Mouse (Mus musculus) A20 (cell line): ENCODE data around the gene Psmg4.

Experiments
- DNase-seq: peaks from one replicate; pipeline ENCODE4 v3.0.0-alpha.2; 2011; ENCODE audit warnings: low read depth, low spot score

Gene Psmg4

DNA sequence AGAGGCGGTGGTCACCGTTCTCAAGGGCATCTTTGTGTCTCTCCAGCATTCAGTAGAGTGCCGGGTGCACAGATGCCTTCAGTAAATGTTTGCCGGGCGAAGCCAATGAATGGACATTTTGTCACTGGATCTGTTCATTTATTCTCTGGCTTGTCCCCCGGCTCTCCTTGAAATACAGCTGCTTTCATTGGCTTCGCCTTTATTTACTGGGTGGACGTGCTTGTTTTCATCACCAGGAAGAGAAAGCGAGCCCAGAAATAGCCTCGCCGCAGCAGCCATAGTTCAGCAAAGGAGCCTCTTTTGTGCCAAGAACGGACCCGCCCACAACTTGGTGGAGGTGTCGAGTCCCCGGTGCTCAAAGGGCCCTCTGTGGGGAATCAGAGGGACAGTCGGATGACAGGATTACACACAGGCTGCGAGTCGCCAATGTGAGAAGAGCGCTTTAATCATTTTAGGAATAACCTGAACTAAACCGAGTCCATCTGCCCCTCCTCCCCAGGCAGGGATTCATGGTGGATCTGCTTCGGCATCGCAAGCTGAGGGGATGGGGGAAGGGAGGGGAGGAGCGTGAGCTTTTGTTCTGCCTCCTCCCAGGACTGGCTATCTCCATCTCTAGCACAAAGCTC lies 13.9 kb upstream of the Psmg4 start:
- peak; percentile 61 for DNase-seq

DNA sequence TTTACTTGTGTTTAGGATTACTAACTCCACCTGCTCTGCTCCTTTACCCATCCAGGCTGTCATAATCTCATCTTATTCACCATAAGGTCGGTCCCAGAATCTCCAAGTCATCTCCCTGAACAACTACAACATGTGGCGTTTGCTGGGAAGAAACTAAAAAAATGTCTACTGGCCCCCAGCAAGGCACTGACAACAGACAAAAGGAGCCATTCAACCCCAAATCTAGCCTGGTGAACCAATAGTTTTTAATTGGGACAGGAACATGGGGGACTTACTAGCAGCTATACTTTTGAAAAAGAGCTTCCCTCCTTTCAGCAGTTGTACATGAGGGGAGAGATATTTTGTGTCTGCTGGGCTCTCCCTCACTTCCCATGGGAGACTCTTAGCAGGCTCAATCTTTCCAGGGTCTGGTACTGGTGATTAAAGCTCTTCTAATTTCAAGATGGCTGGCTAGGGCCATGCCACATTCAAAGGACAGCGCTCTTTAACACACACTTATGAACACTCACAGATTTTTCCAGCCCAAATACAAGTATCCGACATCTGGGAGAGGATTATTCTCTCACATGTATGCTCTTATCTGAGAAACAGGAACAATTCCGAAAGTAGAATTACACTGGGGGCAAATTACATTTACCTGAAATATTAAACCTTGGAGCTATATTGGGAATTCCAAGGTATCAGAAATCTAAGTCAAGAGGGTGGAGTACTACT lies 13.1 kb upstream of the Psmg4 start:
- DNase-seq = no peak

DNA sequence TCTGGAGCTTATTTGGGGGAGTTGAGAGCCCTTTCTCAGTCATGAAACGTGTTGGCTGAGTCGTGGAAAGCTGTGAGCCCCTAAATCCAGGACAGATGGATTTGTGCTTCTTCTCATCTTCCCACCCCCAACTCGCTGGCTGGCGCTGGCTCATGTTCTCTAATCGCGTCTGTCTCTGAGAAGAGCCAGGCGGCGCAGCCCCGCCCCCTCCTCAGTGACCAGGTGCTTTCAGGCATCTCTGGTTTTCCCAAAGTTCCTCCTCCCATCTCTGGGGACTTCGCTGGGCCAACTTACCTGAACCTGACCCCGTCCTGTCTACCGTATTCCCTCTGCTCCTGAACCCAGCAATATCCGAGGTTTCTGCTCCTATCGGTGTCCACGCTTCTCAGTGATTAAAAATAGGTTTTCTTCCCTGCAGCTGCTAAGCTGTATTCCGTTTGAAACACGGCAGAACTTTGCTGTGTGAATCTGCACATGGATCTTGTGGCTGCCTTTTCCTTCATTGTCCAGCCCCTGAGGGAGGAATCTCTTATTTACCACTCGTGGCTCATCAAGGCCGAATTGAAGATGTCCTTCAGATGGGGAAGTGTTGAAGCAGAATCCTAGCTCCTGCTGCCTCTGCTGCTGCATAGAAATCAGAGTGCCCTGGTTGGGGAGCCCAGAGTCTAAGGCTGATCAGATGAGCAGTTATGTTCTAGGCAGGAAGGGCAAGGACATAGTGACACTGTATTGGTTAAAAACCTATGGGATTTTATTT lies 12.3 kb upstream of the Psmg4 start:
- no peak for DNase-seq

DNA sequence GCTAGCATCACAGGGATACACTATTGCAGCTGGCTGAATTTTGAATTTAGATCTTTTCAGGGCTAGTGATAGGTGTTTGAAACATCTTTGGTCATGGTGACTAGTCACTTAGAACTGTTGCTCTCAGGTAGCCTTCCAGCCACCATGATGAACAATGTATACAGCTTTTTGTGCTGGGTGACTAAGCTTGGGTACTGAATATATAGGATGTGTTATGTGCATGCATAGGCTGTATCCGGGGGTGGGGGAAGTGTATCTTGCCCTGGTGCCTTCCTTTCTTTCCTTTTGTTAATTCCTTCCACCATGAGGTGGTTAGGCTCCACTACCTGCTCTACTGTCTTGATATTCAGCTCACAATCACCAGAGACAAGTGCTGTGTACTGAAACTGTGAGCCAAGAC lies 11.3 kb upstream of the Psmg4 start:
- no peak for DNase-seq

GRCm38 (mm10) chr13:34152695-34153094 lies 10.1 kb upstream of the Psmg4 start:
- no peak for DNase-seq

GRCm38 (mm10) chr13:34153254-34154011 lies 9.3 kb upstream of the Psmg4 start:
- no peak for DNase-seq

- DNase-seq = peak; percentile 86
Observed at GRCm38 (mm10) chr13:34154217-34154930, 8.4 kb upstream of the Psmg4 start.

- DNase-seq = peak; percentile 81
Observed at GRCm38 (mm10) chr13:34154931-34155272, 7.9 kb upstream of the Psmg4 start.

DNA sequence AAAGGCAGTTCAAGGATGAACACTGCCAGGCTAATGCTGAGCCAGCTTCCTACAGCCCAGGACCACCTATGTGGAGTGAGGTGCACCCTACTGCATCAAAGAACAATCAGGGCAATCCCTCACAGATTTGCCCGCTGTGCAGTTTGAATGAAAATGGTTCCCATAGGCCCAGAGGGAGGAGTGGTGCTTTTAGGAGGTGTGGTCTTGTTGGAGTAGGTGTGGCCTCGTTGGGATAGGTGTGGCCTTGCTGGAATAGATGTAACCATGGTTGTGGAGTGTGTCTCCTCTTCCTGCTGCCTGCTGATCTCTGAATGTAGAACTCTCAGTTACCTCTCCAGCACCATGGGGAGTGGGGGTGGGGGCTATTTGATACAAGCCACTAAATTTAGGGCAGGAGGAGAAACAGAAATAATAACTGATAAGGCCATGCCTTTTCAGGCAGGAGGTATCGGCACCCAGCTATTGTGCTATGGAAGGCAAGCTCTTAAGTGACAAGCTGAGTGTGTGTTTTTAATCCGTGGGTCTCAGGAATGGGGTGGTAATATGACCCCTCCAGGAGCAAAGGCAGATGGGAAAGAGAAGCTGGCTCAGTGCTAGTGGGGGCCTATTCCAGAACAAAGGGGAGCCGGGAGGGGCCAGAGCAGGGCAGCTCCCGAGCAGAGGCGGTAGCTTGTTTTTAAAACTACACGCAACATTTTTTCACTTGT lies 6.5 kb upstream of the Psmg4 start:
- DNase-seq = peak; percentile 44

- no peak for DNase-seq
Observed at GRCm38 (mm10) chr13:34156840-34157185, 6.0 kb upstream of the Psmg4 start.

- DNase-seq = no peak
Observed at GRCm38 (mm10) chr13:34157596-34158157, 5.1 kb upstream of the Psmg4 start.

DNA sequence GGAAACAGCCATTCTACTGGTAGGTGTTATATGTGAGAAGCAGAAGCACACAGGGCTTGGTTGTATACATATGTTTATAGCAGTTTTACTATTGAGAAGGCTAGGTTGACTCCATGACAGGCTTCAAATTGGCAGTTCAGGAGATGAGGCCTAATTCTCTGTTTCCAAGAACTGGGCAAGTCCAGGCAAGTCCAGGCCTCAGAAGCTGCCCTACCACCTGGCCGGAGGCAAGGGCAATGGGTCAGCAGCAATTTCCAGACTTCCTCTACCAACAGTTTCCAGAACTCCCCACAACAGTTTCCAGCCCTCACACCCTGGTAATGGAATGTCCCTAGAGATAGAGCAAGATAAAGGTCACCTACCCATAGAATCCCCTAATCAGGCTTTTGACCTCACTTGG lies 2.8 kb upstream of the Psmg4 start:
- DNase-seq = no peak

GRCm38 (mm10) chr13:34163304-34163975 lies 676 bp downstream of the Psmg4 start:
- peak; percentile 72 for DNase-seq

- no peak for DNase-seq
Observed at GRCm38 (mm10) chr13:34174025-34174424, 11.3 kb downstream of the Psmg4 start.

GRCm38 (mm10) chr13:34181624-34182023 lies 18.9 kb downstream of the Psmg4 start:
- DNase-seq = no peak

GRCm38 (mm10) chr13:34185371-34185770 lies 22.6 kb downstream of the Psmg4 start:
- no peak for DNase-seq

- peak; percentile 85 for DNase-seq
Observed at GRCm38 (mm10) chr13:34187571-34187970, 24.8 kb downstream of the Psmg4 start.

DNA sequence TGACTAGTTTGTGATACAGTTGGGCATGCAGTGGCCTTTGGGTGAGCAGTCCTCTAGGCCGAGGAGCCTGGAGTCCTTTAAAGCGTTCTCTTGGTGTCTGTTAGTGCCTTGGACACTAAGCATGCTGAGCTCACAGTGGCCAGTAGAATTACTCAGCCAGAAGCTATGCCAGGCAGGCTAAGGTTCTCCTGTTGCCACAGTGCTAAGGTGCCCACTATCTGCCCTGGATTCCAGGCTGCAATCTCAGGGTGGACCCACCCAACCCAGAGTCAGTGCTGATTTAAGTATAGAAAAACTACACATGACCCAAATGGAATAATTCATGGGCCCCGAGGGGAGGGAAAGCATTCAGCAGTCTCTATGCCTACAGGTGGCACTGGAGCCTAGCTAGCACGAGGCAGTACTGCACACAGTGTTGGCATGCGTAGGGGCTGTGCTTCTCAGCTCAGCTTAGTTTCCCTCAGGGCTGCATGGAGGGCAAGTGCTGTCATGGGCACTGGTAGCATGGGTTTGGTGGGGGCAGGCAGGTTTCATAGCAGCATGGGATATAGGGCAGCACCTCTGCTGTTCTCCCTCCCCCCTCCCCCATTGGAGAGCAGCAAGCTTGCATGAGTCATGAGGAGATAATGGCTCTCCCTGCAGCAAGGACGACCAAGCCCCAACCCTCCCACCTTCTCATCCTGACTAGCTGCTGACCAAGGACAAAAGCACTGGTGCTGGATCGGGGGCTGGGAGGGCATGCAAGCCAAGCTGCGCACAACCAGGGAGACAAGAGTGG lies 29.8 kb downstream of the Psmg4 start:
- DNase-seq = peak; percentile 6

DNA sequence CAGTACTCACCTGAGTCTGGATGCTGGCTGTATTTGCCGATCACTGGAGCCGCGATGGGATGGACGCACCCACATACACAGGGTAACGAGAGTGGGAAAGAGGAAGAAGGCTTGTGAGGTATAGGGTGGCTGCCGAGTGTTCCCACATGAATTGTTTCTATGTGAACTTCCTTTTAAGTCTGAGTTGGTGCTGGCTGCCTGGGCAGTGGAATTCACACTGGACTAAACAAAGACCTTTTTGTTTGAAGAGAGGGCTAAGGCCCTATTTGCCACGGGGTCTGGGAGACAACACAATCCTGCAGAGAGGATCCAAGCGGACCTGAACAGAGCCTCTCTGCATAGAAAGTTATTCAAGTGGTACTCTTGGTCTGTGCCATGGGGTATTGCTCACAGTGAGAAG lies 30.6 kb downstream of the Psmg4 start:
- no peak for DNase-seq
